Mouse (Mus musculus) E14TG2a.4 (cell line): ENCODE data around the gene Mterf1b.

Experiments
- CTCF ChIP-seq: conservative IDR thresholded peaks from 2 replicates; pipeline ENCODE4 v1.5.1; 2014; ENCODE audit warnings: low read length
- NANOG ChIP-seq: IDR thresholded peaks from 2 replicates; pipeline ENCODE4 v1.6.1; 2014; ENCODE audit warnings: borderline replicate concordance, low read length, mixed read lengths

DNA sequence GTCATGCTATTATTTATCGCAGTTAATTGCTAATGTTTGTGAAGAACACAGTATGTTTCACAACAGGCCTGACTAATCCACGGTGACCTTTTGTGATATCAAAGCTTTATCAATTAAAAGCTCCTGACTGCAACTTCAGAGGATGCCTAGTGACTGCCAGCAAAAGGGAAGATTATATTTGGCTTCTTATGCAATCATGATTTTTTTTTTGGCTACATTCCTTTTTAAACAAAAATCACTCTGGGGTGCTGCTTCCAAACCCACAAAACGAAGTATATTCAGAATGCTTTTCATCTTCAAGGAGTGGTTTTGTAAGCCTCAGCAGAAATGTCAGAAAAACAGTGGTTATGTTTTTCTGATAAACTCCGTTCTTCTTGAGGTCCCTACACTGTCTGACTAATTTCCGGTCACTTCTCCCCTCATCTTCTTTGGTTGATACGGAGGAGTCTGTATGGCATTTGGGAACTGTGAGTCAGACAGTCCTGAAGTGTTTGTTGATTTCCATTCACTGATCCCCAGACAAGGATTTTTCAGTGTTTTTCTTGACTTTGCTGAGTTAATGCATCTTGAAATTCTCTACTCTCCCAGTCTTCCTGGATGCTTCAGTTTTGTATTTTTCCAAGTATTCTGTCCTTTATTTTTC is 29.9 kb downstream of the Mterf1b start:
- TF ChIP-seq CTCF (no peak), NANOG (no peak)
